Mouse (Mus musculus) E14TG2a.4 (cell line): Measurements from ENCODE around the gene Saxo2.

ENCODE experiments used
- H3K27me3 ChIP-seq: 2 replicates; pipeline ENCODE4 v1.6.1; 2014; ENCODE audit warnings: low read length, control low read depth; ENCODE audit not compliant: insufficient read depth
- H3K36me3 ChIP-seq: 2 replicates; pipeline ENCODE4 v1.6.1; 2014; ENCODE audit warnings: low read length, control low read depth; ENCODE audit not compliant: insufficient read depth
- H3K4me1 ChIP-seq: replicated peaks from 2 replicates; pipeline ENCODE4 v1.6.1; 2014; ENCODE audit warnings: low read depth, low read length, control low read depth
- H3K4me3 ChIP-seq: replicated peaks from 2 replicates; pipeline ENCODE4 v1.5.1; 2014; ENCODE audit warnings: mild to moderate bottlenecking, low read length
- H3K9me3 ChIP-seq: 2 replicates; pipeline ENCODE4 v1.6.1; 2014; ENCODE audit warnings: low read length, control low read depth
- CTCF ChIP-seq: conservative IDR thresholded peaks from 2 replicates; pipeline ENCODE4 v1.5.1; 2014; ENCODE audit warnings: low read length
- NANOG ChIP-seq: IDR thresholded peaks from 2 replicates; pipeline ENCODE4 v1.6.1; 2014; ENCODE audit warnings: borderline replicate concordance, low read length, mixed read lengths
- POU5F1 ChIP-seq: IDR thresholded peaks from 2 replicates; pipeline ENCODE4 v1.6.1; 2014; ENCODE audit warnings: low read length, borderline replicate concordance

Saxo2 gene

DNA sequence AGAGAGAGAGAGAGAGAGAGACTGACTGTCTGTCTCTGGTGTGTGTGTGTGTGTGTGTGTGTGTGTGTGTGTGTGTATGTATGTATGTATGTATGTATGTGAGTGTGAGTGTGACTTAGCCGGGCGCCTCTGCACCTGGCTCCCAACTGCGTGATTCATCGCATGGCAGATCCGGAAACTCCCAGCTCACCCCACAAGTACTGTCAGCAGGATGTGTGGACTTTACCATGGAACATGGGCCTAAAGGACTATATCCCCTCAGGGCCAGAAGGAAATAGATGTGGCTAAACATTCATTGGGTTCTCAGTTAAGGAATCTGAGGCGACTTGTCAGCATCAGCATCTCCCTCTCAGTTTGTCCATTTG, 735 bp upstream of the Saxo2 start:
- H3K9me3 ChIP-seq = peaks cover 3% of the 10 kb centered on the region; the same call in 1 of the 2 replicates
- TF ChIP-seq POU5F1 = no peak
- no peak for TF ChIP-seq NANOG
- TF ChIP-seq CTCF = no peak
- H3K4me1 ChIP-seq = peaks cover 14% of the 10 kb centered on the region
- H3K36me3 ChIP-seq = peaks cover 17% of the 10 kb centered on the region
- peak overlapping the region; percentile 85 for H3K4me3 ChIP-seq
- H3K27me3 ChIP-seq = no peaks in the 10 kb centered on the region

DNA sequence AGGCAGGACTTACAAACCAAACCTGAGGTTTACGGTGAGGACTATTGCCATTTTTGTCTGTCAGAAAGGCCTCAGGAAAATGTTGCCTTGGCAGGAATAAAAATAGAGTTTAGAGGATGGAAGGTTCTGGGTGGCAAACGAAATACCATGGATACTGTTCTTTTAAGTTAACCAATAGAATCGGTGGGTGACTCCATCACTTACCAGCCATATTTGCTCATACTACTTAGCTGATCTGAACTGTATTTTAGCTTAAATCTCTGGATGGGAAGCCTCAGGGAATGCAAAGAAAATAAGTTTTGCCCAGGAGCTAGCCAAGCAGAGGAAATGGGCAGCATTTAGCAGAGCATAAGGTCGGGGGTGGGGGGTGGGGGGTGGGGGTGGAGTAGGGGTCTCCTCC, 419 bp downstream of the Saxo2 start:
- Histone ChIP-seq H3K27me3 (no peaks in the 10 kb centered on the region), H3K9me3 (0 out of 2 replicates have a peak, but pooled peaks cover under 1% of the 10 kb centered on the region), H3K4me1 (peaks cover 14% of the 10 kb centered on the region), H3K4me3 (peak overlapping the region; percentile 85), H3K36me3 (peaks cover 15% of the 10 kb centered on the region)
- no peak for TF ChIP-seq POU5F1
- TF ChIP-seq CTCF = no peak
- TF ChIP-seq NANOG = no peak

DNA sequence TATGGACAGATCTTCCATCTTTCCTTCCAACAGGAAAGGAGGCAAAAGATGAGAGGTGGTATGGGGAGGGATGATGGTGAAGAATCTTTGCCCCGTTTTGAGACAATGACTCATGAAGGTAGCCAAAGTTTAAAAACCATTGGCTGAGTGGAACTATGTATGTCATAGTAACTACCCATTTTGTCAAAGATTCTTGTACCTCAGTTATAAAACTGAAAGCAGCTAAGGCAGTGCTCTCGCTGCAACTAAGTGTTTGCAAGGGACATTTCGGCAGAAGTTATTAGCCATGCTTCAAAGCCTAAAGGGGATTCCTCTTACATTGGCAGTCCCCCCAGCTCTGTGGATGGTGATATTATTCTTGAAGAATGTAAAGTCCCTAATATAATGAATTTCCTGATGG, 1.1 kb downstream of the Saxo2 start:
- no peak for TF ChIP-seq POU5F1
- TF ChIP-seq CTCF = no peak
- TF ChIP-seq NANOG = no peak
- Histone ChIP-seq H3K36me3 (peaks cover 13% of the 10 kb centered on the region), H3K27me3 (no peaks in the 10 kb centered on the region), H3K9me3 (no peaks in the 10 kb centered on the region), H3K4me1 (peaks cover 14% of the 10 kb centered on the region), H3K4me3 (no peak overlapping the region)

DNA sequence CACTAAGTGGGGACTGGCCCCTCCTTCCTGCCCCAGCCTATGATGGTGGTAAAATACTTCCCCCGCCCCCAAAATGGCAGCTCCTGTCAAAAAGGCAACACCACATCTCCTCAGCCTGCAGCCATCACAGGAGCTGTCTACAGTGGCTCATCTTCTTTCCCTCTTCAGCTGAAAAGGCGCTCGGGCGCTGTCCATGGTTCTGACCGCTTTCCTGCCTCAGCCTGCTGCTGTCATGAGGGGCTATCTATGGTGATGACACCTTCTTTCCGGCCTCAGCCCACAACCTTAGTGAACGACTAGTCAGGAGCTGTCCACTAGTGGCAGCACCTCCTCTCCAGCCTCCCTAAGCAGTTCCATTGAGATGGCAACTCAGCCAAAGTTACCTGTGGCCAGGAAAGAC, 23.0 kb downstream of the Saxo2 start:
- Histone ChIP-seq H3K4me1 (no peaks in the 10 kb centered on the region), H3K9me3 (no peaks in the 10 kb centered on the region), H3K4me3 (no peak overlapping the region), H3K36me3 (no peaks in the 10 kb centered on the region), H3K27me3 (no peaks in the 10 kb centered on the region)
- TF ChIP-seq NANOG (no peak), POU5F1 (no peak), CTCF (no peak)

DNA sequence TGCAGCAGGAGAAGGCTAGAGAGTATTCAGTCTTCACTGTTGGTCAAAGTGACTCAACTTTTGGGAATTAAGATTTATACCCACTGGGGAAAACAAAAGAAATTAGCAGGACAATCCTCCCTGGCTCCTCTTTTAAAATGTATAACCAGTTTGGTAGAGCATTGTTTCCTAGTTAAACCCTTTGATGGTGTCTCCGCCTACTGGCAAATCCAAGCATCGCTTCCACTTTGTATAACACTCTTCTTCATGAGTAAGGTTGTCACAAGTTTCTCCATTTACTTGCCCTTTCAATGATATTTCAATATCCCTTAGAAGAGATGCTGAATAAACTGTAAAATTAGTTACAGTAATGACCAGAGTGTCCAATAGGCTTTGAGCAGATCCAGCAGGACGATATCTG, 38.7 kb downstream of the Saxo2 start:
- no peaks in the 10 kb centered on the region for H3K9me3 ChIP-seq
- H3K36me3 ChIP-seq = no peaks in the 10 kb centered on the region
- H3K27me3 ChIP-seq = no peaks in the 10 kb centered on the region
- H3K4me1 ChIP-seq = no peaks in the 10 kb centered on the region
- TF ChIP-seq CTCF (peak; percentile 32), NANOG (no peak), POU5F1 (no peak)
- H3K4me3 ChIP-seq = no peak overlapping the region

DNA sequence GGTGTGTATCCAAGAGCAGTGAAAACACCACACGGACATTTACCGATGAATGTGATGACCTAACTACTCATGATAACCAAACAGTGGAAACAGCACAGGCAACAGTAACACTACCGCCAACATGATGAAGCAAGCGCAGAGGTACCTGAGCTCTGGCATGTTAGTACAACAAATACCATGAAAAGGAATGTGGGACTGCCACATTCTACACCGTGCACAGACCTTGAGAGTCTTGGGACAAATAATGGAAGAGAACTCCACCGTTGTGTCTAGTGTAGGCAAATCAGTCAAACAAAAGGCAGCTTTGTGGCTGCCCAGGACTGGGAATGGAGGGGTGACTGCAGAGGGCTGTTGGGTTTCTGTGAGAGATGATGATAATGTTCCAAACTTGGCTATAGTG, 42.9 kb downstream of the Saxo2 start:
- Histone ChIP-seq H3K36me3 (no peaks in the 10 kb centered on the region), H3K4me3 (no peak overlapping the region)
- TF ChIP-seq NANOG (no peak), CTCF (no peak), POU5F1 (no peak)

DNA sequence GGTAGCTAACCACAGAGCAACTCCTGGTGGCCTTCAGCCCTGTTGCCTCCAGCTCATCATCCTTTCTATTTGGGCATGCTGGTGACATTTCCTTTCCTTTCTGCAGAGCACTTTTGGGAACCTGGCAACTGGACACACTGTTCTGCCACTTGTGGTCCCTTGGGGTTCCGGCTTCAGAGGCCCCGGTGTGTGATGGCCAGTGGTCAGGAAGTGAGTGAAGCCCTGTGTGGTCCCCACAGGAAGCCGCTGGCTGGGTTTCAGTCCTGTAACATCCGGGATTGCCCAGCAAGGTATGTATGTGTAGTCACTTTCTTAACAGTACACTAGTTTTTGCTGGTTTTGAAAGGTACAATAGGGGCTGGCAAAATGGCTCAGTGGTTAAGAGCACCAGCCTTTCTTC, 46.3 kb downstream of the Saxo2 start:
- no peaks in the 10 kb centered on the region for H3K4me1 ChIP-seq
- TF ChIP-seq POU5F1 (no peak), CTCF (no peak), NANOG (no peak)
- no peaks in the 10 kb centered on the region for H3K27me3 ChIP-seq
- no peaks in the 10 kb centered on the region for H3K9me3 ChIP-seq
- no peaks in the 10 kb centered on the region for H3K36me3 ChIP-seq
- no peak overlapping the region for H3K4me3 ChIP-seq

More for the DNA sequence above, 42.9 kb downstream of the Saxo2 start:
- H3K4me1 ChIP-seq = no peaks in the 10 kb centered on the region
- H3K9me3 ChIP-seq = no peaks in the 10 kb centered on the region
- H3K27me3 ChIP-seq = no peaks in the 10 kb centered on the region

DNA sequence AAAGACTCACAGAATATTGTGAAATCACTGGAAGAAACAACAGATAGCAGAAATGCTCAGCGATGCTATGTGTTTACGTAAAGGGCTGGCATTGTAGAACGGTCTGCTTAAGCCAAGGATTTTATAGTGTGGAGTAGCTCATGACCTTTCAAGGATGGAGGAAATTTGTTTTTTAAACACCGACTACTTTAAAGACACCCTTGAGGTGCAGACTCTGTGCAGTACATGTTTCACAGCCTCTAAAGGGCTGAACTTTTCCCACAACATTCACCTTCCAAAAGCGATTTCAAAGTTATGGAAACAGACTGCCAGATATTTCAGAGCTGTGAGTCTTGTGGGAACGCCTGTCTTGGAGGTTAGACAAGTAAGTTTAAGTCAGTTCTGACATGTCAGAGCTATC, 57.4 kb downstream of the Saxo2 start:
- no peaks in the 10 kb centered on the region for H3K36me3 ChIP-seq
- TF ChIP-seq NANOG = no peak
- no peak for TF ChIP-seq CTCF
- no peak for TF ChIP-seq POU5F1
- no peak overlapping the region for H3K4me3 ChIP-seq
- H3K4me1 ChIP-seq = no peaks in the 10 kb centered on the region
- H3K27me3 ChIP-seq = no peaks in the 10 kb centered on the region
- H3K9me3 ChIP-seq = no peaks in the 10 kb centered on the region
